Mouse (Mus musculus) mouse trophoblast stem cell (cell line): ENCODE data around the gene Pgbd5.

Source experiments
- in situ Hi-C, 2 experiments: fragments of 300-500 bp; cut with MseI, MboI; formaldehyde crosslinking; loops; 2 replicates in 1 of 2; 3 replicates in 1 of 2; pipeline ENCODE4 v1.15.1; 2025

Pgbd5 gene

GRCm38 (mm10) chr8:124439558-124439957 is at the start of gene Pgbd5:
Pgbd5 (minus strand) TSS chr8:124439658.
- in situ Hi-C loops, result no loop called here

- in situ Hi-C loops, result no loop called here
These were observed 44.1 kb upstream of the Pgbd5 start for GRCm38 (mm10) chr8:124483356-124484115.

- in situ Hi-C loops, result no loop called here
These were observed 43.3 kb upstream of the Pgbd5 start for GRCm38 (mm10) chr8:124482790-124483189.

GRCm38 (mm10) chr8:124480321-124480720 is 40.9 kb upstream of the Pgbd5 start:
- in situ Hi-C loops, result no loop called here

GRCm38 (mm10) chr8:124479251-124479650 is 39.8 kb upstream of the Pgbd5 start:
- in situ Hi-C loops, result no loop called here

- in situ Hi-C loops, result no loop called here
These were observed 37.2 kb upstream of the Pgbd5 start for GRCm38 (mm10) chr8:124476701-124477100.

- in situ Hi-C loops, result no loop called here
These were observed 36.2 kb upstream of the Pgbd5 start for GRCm38 (mm10) chr8:124475690-124476089.

GRCm38 (mm10) chr8:124464641-124465040 is 25.2 kb upstream of the Pgbd5 start:
- in situ Hi-C loops, result no loop called here

- in situ Hi-C loops, result no loop called here
These were observed 23.7 kb upstream of the Pgbd5 start for GRCm38 (mm10) chr8:124463111-124463510.

GRCm38 (mm10) chr8:124462192-124462591 is 22.7 kb upstream of the Pgbd5 start:
- in situ Hi-C loops, result no loop called here

- in situ Hi-C loops, result no loop called here
These were observed 21.6 kb upstream of the Pgbd5 start for GRCm38 (mm10) chr8:124461103-124461502.

GRCm38 (mm10) chr8:124460660-124461059 is 21.2 kb upstream of the Pgbd5 start:
- in situ Hi-C loops, result no loop called here

GRCm38 (mm10) chr8:124459627-124460026 is 20.2 kb upstream of the Pgbd5 start:
- in situ Hi-C loops, result no loop called here

- in situ Hi-C loops, result no loop called here
These were observed 15.9 kb upstream of the Pgbd5 start for GRCm38 (mm10) chr8:124455359-124455758.

GRCm38 (mm10) chr8:124450192-124450895 is 10.9 kb upstream of the Pgbd5 start:
- in situ Hi-C loops, result no loop called here

GRCm38 (mm10) chr8:124448962-124449670 is 9.7 kb upstream of the Pgbd5 start:
- in situ Hi-C loops, result no loop called here

GRCm38 (mm10) chr8:124436741-124437140 is 2.7 kb downstream of the Pgbd5 start:
- in situ Hi-C loops, result no loop called here

GRCm38 (mm10) chr8:124435707-124436243 is 3.7 kb downstream of the Pgbd5 start:
- in situ Hi-C loops, result no loop called here

GRCm38 (mm10) chr8:124435170-124435569 is 4.3 kb downstream of the Pgbd5 start:
- in situ Hi-C loops, result no loop called here

- in situ Hi-C loops, result no loop called here
These were observed 5.2 kb downstream of the Pgbd5 start for GRCm38 (mm10) chr8:124434126-124434790.

- in situ Hi-C loops, result no loop called here
These were observed 5.9 kb downstream of the Pgbd5 start for GRCm38 (mm10) chr8:124433451-124434125.
